Mouse (Mus musculus): ENCODE data around the gene Gm20388. TPM values are rescaled to one million over a fixed set of nuclear protein-coding genes. Genes with fewer than 3 reads are reported as not detected.
A peak's percentile ranks its signal among the peaks of the same experiment; 100 is the strongest.

Gm20388 gene
- polyA plus RNA-seq, 1 experiment from 2014 or later: not detected

- Histone ChIP-seq H3K4me3 (ENCODE audit: control insufficient read depth in 1 of 2, insufficient read depth in 1 of 2, low read depth in 1 of 2, low read length in 2 of 2) (no peak overlapping the region), H3K4me2 (ENCODE audit: low read length) (no peak overlapping the region), H3K9me3 (ENCODE audit: control insufficient read depth, low read length) (no peaks in the 10 kb centered on the region), H3K27me3 (ENCODE audit: control insufficient read depth, insufficient read depth, low read length) (no peaks in the 10 kb centered on the region), H3K36me3 (ENCODE audit: control insufficient read depth, insufficient read depth, low read length) (no peaks in the 10 kb centered on the region), H3K4me1 (ENCODE audit: control insufficient read depth in 2 of 2, insufficient read depth in 2 of 2, low read length in 2 of 2) (peaks cover 0 to 7% of the 10 kb centered on the region in 2 experiments; a peak in 1 of 4 replicates), H3K27ac (replicated peaks in 1 of 2; ENCODE audit: control insufficient read depth in 1 of 2, insufficient read depth in 1 of 2, low read depth in 2 of 2, low read length in 2 of 2) (no peak overlapping the region), H3K9ac (ENCODE audit: low read length) (no peak overlapping the region)
- WGBS: 74% methylated on average over 26 of the region's 26 CpGs
- ATAC-seq (ENCODE audit: insufficient number of reproducible peaks, insufficient read depth, low FRiP score, low read depth): no peak
Observed at GRCm38 (mm10) chr8:121480411-121481031, 1569.9 kb downstream of the Gm20388 start.

- Histone ChIP-seq H3K36me3 (ENCODE audit: control insufficient read depth, insufficient read depth, low read length) (no peaks in the 10 kb centered on the region), H3K4me1 (ENCODE audit: control insufficient read depth in 2 of 2, insufficient read depth in 2 of 2, low read length in 2 of 2) (peaks cover 0 to 4% of the 10 kb centered on the region in 2 experiments; a peak in 1 of 4 replicates), H3K9ac (ENCODE audit: low read length) (no peak overlapping the region), H3K4me3 (ENCODE audit: control insufficient read depth in 1 of 2, insufficient read depth in 1 of 2, low read depth in 1 of 2, low read length in 2 of 2) (no peak overlapping the region), H3K9me3 (ENCODE audit: control insufficient read depth, low read length) (no peaks in the 10 kb centered on the region), H3K27me3 (ENCODE audit: control insufficient read depth, insufficient read depth, low read length) (no peaks in the 10 kb centered on the region), H3K27ac (replicated peaks in 1 of 2; ENCODE audit: control insufficient read depth in 1 of 2, insufficient read depth in 1 of 2, low read depth in 2 of 2, low read length in 2 of 2) (no peak overlapping the region), H3K4me2 (ENCODE audit: low read length) (no peak overlapping the region)
- 64% methylated on average over 23 of the region's 23 CpGs for WGBS
- ATAC-seq (ENCODE audit: insufficient number of reproducible peaks, insufficient read depth, low FRiP score, low read depth): no peak
Observed at GRCm38 (mm10) chr8:121484072-121484782, 1573.6 kb downstream of the Gm20388 start.

- H3K4me3 ChIP-seq (ENCODE audit: control insufficient read depth in 1 of 2, insufficient read depth in 1 of 2, low read depth in 1 of 2, low read length in 2 of 2): no peak overlapping the region
- WGBS: 49% methylated on average over 9 of the region's 9 CpGs
- H3K9ac ChIP-seq (ENCODE audit: low read length): no peak overlapping the region
- no peak overlapping the region for H3K4me2 ChIP-seq (ENCODE audit: low read length)
- no peaks in the 10 kb centered on the region for H3K9me3 ChIP-seq (ENCODE audit: control insufficient read depth, low read length)
- H3K27ac ChIP-seq (replicated peaks in 1 of 2; ENCODE audit: control insufficient read depth in 1 of 2, insufficient read depth in 1 of 2, low read depth in 2 of 2, low read length in 2 of 2): no peak overlapping the region
- no peaks in the 10 kb centered on the region for H3K36me3 ChIP-seq (ENCODE audit: control insufficient read depth, insufficient read depth, low read length)
- no peak for ATAC-seq (ENCODE audit: insufficient number of reproducible peaks, insufficient read depth, low FRiP score, low read depth)
- H3K27me3 ChIP-seq (ENCODE audit: control insufficient read depth, insufficient read depth, low read length): peaks cover 8% of the 10 kb centered on the region; the same call in 1 of the 2 replicates
- no peaks in the 10 kb centered on the region; a peak in 1 of 4 replicates for H3K4me1 ChIP-seq (ENCODE audit: control insufficient read depth in 2 of 2, insufficient read depth in 2 of 2, low read length in 2 of 2)
Observed at GRCm38 (mm10) chr8:121491633-121492032, 1581.0 kb downstream of the Gm20388 start.

GRCm38 (mm10) chr8:121497621-121498020, 1587.0 kb downstream of the Gm20388 start:
- Histone ChIP-seq H3K36me3 (ENCODE audit: control insufficient read depth, insufficient read depth, low read length) (no peaks in the 10 kb centered on the region), H3K4me3 (ENCODE audit: control insufficient read depth in 1 of 2, insufficient read depth in 1 of 2, low read depth in 1 of 2, low read length in 2 of 2) (no peak overlapping the region), H3K27me3 (ENCODE audit: control insufficient read depth, insufficient read depth, low read length) (peaks cover 8% of the 10 kb centered on the region), H3K4me1 (ENCODE audit: control insufficient read depth in 2 of 2, insufficient read depth in 2 of 2, low read length in 2 of 2) (no peaks in the 10 kb centered on the region), H3K4me2 (ENCODE audit: low read length) (no peak overlapping the region), H3K27ac (replicated peaks in 1 of 2; ENCODE audit: control insufficient read depth in 1 of 2, insufficient read depth in 1 of 2, low read depth in 2 of 2, low read length in 2 of 2) (no peak overlapping the region), H3K9me3 (ENCODE audit: control insufficient read depth, low read length) (no peaks in the 10 kb centered on the region), H3K9ac (ENCODE audit: low read length) (no peak overlapping the region)
- 80% methylated on average over 6 of the region's 6 CpGs for WGBS
- ATAC-seq (ENCODE audit: insufficient number of reproducible peaks, insufficient read depth, low FRiP score, low read depth): no peak

- ATAC-seq (ENCODE audit: insufficient number of reproducible peaks, insufficient read depth, low FRiP score, low read depth): no peak
- no peaks in the 10 kb centered on the region for H3K36me3 ChIP-seq (ENCODE audit: control insufficient read depth, insufficient read depth, low read length)
- H3K4me3 ChIP-seq (ENCODE audit: control insufficient read depth in 1 of 2, insufficient read depth in 1 of 2, low read depth in 1 of 2, low read length in 2 of 2): no peak overlapping the region
- no peak overlapping the region for H3K27ac ChIP-seq (replicated peaks in 1 of 2; ENCODE audit: control insufficient read depth in 1 of 2, insufficient read depth in 1 of 2, low read depth in 2 of 2, low read length in 2 of 2)
- no peaks in the 10 kb centered on the region for H3K4me1 ChIP-seq (ENCODE audit: control insufficient read depth in 2 of 2, insufficient read depth in 2 of 2, low read length in 2 of 2)
- H3K4me2 ChIP-seq (ENCODE audit: low read length): no peak overlapping the region
- H3K9me3 ChIP-seq (ENCODE audit: control insufficient read depth, low read length): no peaks in the 10 kb centered on the region
- 62% methylated on average over 9 of the region's 9 CpGs for WGBS
- H3K9ac ChIP-seq (ENCODE audit: low read length): no peak overlapping the region
- H3K27me3 ChIP-seq (ENCODE audit: control insufficient read depth, insufficient read depth, low read length): peaks cover 20% of the 10 kb centered on the region
Observed at GRCm38 (mm10) chr8:121511751-121512150, 1601.1 kb downstream of the Gm20388 start.

GRCm38 (mm10) chr8:121513429-121513828, 1602.8 kb downstream of the Gm20388 start:
- Histone ChIP-seq H3K36me3 (ENCODE audit: control insufficient read depth, insufficient read depth, low read length) (no peaks in the 10 kb centered on the region), H3K9ac (ENCODE audit: low read length) (no peak overlapping the region), H3K27ac (replicated peaks in 1 of 2; ENCODE audit: control insufficient read depth in 1 of 2, insufficient read depth in 1 of 2, low read depth in 2 of 2, low read length in 2 of 2) (no peak overlapping the region), H3K27me3 (ENCODE audit: control insufficient read depth, insufficient read depth, low read length) (peaks cover 20% of the 10 kb centered on the region), H3K4me2 (ENCODE audit: low read length) (no peak overlapping the region), H3K4me1 (ENCODE audit: control insufficient read depth in 2 of 2, insufficient read depth in 2 of 2, low read length in 2 of 2) (no peaks in the 10 kb centered on the region), H3K9me3 (ENCODE audit: control insufficient read depth, low read length) (no peaks in the 10 kb centered on the region), H3K4me3 (ENCODE audit: control insufficient read depth in 1 of 2, insufficient read depth in 1 of 2, low read depth in 1 of 2, low read length in 2 of 2) (no peak overlapping the region)
- peak; percentile 70 for ATAC-seq (ENCODE audit: insufficient number of reproducible peaks, insufficient read depth, low FRiP score, low read depth)
- WGBS: 5% methylated on average over 12 of the region's 12 CpGs

GRCm38 (mm10) chr8:121525111-121525818, 1614.6 kb downstream of the Gm20388 start:
- Histone ChIP-seq H3K27me3 (ENCODE audit: control insufficient read depth, insufficient read depth, low read length) (peaks cover 6% of the 10 kb centered on the region; the same call in 1 of the 2 replicates), H3K36me3 (ENCODE audit: control insufficient read depth, insufficient read depth, low read length) (no peaks in the 10 kb centered on the region), H3K4me3 (ENCODE audit: control insufficient read depth in 1 of 2, insufficient read depth in 1 of 2, low read depth in 1 of 2, low read length in 2 of 2) (no peak overlapping the region), H3K9me3 (ENCODE audit: control insufficient read depth, low read length) (no peaks in the 10 kb centered on the region), H3K4me2 (ENCODE audit: low read length) (no peak overlapping the region), H3K4me1 (ENCODE audit: control insufficient read depth in 2 of 2, insufficient read depth in 2 of 2, low read length in 2 of 2) (peaks cover 0 to 2% of the 10 kb centered on the region in 2 experiments; a peak in 1 of 4 replicates), H3K27ac (replicated peaks in 1 of 2; ENCODE audit: control insufficient read depth in 1 of 2, insufficient read depth in 1 of 2, low read depth in 2 of 2, low read length in 2 of 2) (no peak overlapping the region), H3K9ac (ENCODE audit: low read length) (no peak overlapping the region)
- no peak for ATAC-seq (ENCODE audit: insufficient number of reproducible peaks, insufficient read depth, low FRiP score, low read depth)
- WGBS: 69% methylated on average over 18 of the region's 18 CpGs

Data from heart, embryonic 14.5 days (tissue).